Mouse (Mus musculus) gastrocnemius, adult 2 months (tissue): Measurements from ENCODE around the gene Col27a1. TPM values are rescaled to one million over a fixed set of nuclear protein-coding genes. Genes with fewer than 3 reads are reported as not detected.

Experiments used
- DNase-seq: peaks from one replicate; pipeline ENCODE4 v3.0.0; 2022
- H3K27ac ChIP-seq: fragments of 200-600 bp; 2 replicates; pipeline ENCODE4 v1.8.1; 2022; ENCODE audit warnings: mild to moderate bottlenecking
- H3K4me3 ChIP-seq: fragments of 200-600 bp; 2 replicates; pipeline ENCODE4 v1.8.1; 2022; ENCODE audit warnings: mild to moderate bottlenecking, moderate library complexity
- CTCF ChIP-seq: fragments of 200-600 bp; IDR thresholded peaks from 2 replicates; pipeline ENCODE4 v1.8.1; 2022; ENCODE audit warnings: antibody characterized with exemption, mild to moderate bottlenecking, moderate library complexity
- intact Hi-C: fragments of 180-260 bp; cut with DNase I; formaldehyde crosslinking; loops from one replicate; pipeline ENCODE4 v1.15.1; 2025
- total RNA-seq, 2 experiments: library from RNA; stranded (reverse); gene quantifications; 2 replicates each; pipeline ENCODE4 v1.2.3; 2021

Col27a1 gene
- total RNA-seq, 2 experiments from 2014 or later, result 0.23 to 0.75 TPM

DNA sequence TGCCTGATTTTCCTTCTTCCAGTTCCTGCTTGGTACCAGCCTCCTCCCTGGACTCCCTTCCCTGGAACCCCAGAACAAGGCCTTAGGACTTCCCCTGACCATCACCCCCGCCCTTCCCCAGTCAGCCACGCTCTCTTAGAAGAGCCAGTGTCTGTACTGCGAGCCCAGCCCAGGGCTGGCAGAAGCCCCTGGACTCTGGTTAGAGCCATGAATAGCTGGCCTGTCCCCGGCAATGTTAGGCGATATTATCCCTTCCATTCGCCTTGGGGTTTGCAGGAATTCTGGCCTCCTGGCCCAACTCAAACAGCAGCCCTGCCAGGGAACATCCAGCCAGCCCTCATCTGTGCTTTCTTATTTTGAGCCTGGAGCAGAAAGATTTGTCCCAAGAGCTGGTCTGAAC lies 39.9 kb downstream of the Col27a1 start:
- peak overlapping the region; percentile 28 for H3K27ac ChIP-seq
- intact Hi-C loops, result no loop called here
- no peak for TF ChIP-seq CTCF
- H3K4me3 ChIP-seq, result no peak overlapping the region
- DNase-seq, result peak; percentile 80

GRCm38 (mm10) chr4:63254151-63254550 lies 40.3 kb downstream of the Col27a1 start:
- H3K4me3 ChIP-seq, result no peak overlapping the region
- no peak for TF ChIP-seq CTCF
- H3K27ac ChIP-seq, result peak overlapping the region; percentile 24; the same call in 1 of the 2 replicates
- intact Hi-C loops, result no loop called here
- no peak for DNase-seq

- no peak overlapping the region for H3K4me3 ChIP-seq
- no peak for DNase-seq
- no peak overlapping the region for H3K27ac ChIP-seq
- intact Hi-C loops, result no loop called here
- no peak for TF ChIP-seq CTCF
Measured at GRCm38 (mm10) chr4:63256371-63256770, 42.6 kb downstream of the Col27a1 start.

- Histone ChIP-seq H3K4me3 (no peak overlapping the region), H3K27ac (no peak overlapping the region)
- DNase-seq, result peak; percentile 42
- intact Hi-C loops, result no loop called here
- no peak for TF ChIP-seq CTCF
Measured at GRCm38 (mm10) chr4:63257346-63257745, 43.5 kb downstream of the Col27a1 start.

- TF ChIP-seq CTCF, result no peak
- H3K4me3 ChIP-seq, result no peak overlapping the region
- intact Hi-C loops, result no loop called here
- no peak overlapping the region for H3K27ac ChIP-seq
- DNase-seq, result no peak
Measured at GRCm38 (mm10) chr4:63258096-63258495, 44.3 kb downstream of the Col27a1 start.

DNA sequence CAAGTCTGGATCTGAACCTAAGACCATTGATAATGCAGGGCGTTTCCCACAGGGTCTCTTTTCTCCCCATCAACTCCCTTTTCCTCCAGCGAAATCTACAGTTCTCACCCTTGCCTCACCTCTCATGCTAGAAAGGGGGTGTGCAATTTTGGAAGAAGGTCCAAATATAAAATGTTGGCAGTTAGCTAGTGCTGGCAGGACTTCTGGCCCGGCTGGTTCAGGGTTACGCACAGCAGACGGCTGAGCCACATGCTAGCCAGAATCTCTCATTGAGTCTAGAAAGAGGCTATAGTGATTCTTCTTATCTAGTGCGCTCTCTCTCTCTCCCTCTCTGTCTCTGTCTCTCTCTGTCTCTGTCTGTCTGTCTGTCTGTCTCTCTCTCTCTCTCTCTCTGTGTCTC lies 45.3 kb downstream of the Col27a1 start:
- intact Hi-C loops, result no loop called here
- Histone ChIP-seq H3K4me3 (no peak overlapping the region), H3K27ac (no peak overlapping the region)
- DNase-seq, result no peak
- TF ChIP-seq CTCF, result no peak

GRCm38 (mm10) chr4:63260506-63260905 lies 46.7 kb downstream of the Col27a1 start:
- intact Hi-C loops, result no loop called here
- Histone ChIP-seq H3K4me3 (no peak overlapping the region), H3K27ac (no peak overlapping the region)
- TF ChIP-seq CTCF, result no peak
- no peak for DNase-seq

DNA sequence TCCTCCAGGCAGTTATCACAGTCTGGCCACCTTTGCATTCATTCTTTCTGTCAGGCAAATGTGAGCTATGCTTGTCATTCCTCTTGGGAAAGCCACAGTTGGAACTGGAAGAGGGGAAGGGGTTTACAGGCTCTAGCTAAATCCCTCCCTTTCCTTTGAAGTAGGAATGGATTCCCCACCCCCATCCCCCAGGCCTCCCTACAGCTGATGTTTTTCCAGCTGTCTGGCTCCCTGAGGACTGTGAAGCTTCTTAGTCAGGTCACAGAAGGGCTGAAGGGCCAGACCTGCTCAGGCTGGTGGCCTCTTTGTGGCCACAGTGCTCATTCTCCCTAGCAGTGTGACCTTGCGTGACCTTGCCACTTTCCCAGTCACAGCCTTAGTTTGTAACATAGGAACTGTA lies 49.1 kb downstream of the Col27a1 start:
- intact Hi-C loops, result no loop called here
- Histone ChIP-seq H3K4me3 (no peak overlapping the region), H3K27ac (no peak overlapping the region)
- DNase-seq, result no peak
- no peak for TF ChIP-seq CTCF

GRCm38 (mm10) chr4:63266276-63266675 lies 52.5 kb downstream of the Col27a1 start:
- Histone ChIP-seq H3K4me3 (no peak overlapping the region), H3K27ac (no peak overlapping the region)
- DNase-seq, result no peak
- intact Hi-C loops, result no loop called here
- no peak for TF ChIP-seq CTCF

- TF ChIP-seq CTCF, result no peak
- DNase-seq, result no peak
- Histone ChIP-seq H3K4me3 (no peak overlapping the region), H3K27ac (no peak overlapping the region)
- intact Hi-C loops, result no loop called here
Measured at GRCm38 (mm10) chr4:63267121-63267520, 53.3 kb downstream of the Col27a1 start.

DNA sequence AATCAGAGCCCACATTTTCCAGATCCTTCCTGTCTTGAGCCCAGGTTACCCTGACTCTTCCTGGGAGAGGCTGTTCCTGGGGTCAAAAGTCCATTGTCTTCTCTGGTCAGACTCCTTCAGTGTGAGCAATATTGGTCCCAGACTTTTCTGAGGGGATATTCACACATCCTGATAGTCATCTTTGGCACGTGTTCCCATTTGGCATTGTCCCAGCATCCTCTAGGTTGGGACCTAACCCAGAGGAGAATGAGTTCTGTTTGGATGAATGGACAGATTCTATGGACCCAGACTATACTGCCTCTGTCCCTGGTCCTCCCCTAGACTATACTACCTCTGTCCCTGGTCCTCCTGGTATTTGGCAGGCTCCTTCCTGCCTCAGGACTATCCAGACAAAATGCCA lies 53.8 kb downstream of the Col27a1 start:
- TF ChIP-seq CTCF, result no peak

DNA sequence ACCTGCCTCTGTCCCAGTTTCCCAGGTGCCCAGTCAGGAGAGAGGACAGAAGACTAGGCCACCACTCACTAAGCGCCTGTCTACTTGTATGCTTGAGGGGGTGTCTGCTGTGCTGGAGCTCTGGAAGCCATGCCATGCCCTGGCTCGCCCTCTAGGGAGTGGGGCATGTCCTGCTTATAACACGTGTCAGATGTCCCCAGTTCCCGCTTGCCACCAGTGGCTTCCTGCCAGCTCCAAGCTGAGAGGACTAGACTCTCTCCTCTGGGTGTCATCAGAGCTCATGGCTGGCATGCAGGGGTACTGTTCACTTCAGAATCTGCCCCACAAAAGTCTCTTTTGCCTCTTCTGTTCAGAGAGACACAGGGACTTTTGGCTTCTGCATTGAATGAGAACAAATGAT lies 55.0 kb downstream of the Col27a1 start:
- TF ChIP-seq CTCF, result peak; percentile 19; the same call in 1 of the 2 replicates
- intact Hi-C loops, result no loop called here
- Histone ChIP-seq H3K27ac (no peak overlapping the region), H3K4me3 (no peak overlapping the region)
- DNase-seq, result peak; percentile 82

More for the DNA sequence above, 53.8 kb downstream of the Col27a1 start:
- no peak overlapping the region for H3K4me3 ChIP-seq
- no peak for DNase-seq
- intact Hi-C loops, result no loop called here
- H3K27ac ChIP-seq, result no peak overlapping the region

DNA sequence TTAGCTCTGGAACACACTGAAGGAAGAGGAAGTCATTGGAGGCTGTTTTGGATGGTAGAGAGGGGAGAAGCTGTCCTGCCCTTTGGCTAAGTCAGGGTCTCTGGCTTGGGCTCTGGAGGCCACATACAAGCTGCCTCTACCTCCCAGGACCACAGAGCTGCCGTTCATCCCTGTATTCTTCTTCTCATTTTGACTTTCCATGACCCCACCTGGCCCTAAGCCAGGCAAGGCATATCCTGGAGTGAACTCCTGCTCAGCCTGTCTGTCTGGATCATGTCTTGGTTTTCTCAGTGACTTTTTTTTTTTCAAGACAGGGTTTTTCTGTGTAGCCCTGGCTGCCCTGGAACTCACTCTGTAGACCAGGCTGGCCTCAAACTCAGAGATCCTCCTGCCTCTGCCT lies 60.7 kb downstream of the Col27a1 start:
- no peak for DNase-seq
- TF ChIP-seq CTCF, result no peak
- H3K4me3 ChIP-seq, result no peak overlapping the region
- H3K27ac ChIP-seq, result no peak overlapping the region
- intact Hi-C loops, result no loop called here

DNA sequence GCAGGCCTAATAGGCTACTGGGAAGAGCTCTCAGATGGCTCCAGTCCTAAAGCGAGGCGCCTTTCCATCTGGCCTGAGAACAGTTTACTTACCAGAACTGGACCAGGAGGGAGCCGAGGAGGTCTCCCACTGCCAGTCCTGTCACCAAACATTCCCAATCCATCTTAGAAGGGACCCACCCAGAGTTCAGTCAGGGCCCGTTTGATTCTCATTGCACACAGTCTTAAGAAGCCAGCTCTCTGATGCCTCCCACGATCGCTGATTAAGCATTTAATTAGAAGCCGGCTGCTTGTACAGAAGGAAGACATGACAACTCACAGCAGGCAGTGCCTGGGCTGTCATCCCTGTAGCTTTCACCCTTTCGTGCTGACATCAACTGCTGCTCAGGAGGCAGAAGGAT lies 61.4 kb downstream of the Col27a1 start:
- DNase-seq, result no peak
- intact Hi-C loops, result no loop called here
- no peak overlapping the region for H3K4me3 ChIP-seq
- TF ChIP-seq CTCF, result no peak
- H3K27ac ChIP-seq, result no peak overlapping the region

DNA sequence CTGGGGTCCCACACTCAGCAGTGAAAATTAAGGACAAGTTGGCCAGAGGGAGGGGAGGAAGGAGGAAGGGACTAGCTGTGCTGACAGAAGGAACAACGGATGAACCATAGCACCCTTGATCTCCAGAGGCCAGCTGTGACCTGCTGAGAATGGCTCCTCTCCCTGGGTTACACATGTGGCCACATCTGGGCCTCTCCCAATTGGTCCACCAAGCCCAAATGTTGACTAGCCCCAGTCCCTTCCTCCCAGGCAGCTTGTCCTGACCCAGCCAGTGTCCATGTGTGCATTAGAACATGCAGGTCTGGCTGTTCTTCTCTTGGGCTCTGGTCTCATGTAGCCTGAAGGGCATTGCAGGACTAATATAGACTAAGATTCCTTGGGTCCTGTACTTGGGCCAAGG lies 62.8 kb downstream of the Col27a1 start:
- no peak for DNase-seq
- no peak overlapping the region for H3K4me3 ChIP-seq
- TF ChIP-seq CTCF, result no peak
- intact Hi-C loops, result no loop called here
- no peak overlapping the region for H3K27ac ChIP-seq
